Mouse (Mus musculus): ENCODE data around the gene Gpr161.

Gpr161 gene

GRCm38 (mm10) chr1:165295489-165295888 is at the start of gene Gpr161:
Gene Gpr161, plus strand, starts transcription at chr1:165295789.
- DNase-seq (ENCODE audit: low read depth, low spot score), result no peak

DNA sequence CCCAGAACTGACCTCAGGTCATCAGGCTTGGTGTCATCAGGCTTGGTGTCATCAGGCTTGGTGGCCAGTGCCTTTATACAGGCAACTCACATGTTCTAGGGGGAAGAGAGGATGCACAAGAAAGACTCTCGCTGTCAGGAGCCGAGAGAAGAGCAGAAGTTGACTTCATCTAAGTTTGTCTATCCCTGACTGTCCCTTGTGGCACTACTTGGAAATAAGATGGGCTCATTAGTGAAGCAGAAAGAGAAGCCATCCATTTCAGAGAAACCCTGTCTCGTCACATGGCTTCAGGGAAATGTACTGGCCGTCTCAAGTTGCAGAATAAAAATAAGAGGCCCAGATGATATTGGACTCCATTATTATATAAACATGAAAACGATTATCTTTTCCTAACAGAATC is 49.0 kb upstream of the Gpr161 start:
- DNase-seq (ENCODE audit: low read depth, low spot score), result no peak

- DNase-seq (ENCODE audit: low read depth, low spot score), result no peak
These were observed 48.5 kb upstream of the Gpr161 start for GRCm38 (mm10) chr1:165247085-165247484.

DNA sequence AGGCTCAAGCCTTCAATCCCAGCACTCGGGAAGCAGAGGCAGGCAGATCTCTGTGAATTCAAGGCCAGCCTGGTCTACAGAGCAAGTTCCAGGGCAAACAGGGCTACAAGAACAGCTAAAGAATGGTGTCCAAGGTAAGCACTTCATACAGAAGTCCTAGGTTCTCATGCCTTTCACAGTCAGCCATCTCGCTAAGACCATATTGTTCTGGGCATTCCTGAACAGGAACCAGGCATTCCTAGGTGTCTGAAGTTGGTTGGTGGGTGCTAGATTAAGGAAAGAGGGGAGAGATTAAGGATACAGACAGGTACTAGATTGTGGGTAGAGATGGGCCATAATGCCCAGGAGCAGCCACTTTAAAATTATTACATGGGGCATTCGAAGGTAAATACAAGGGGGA is 47.8 kb upstream of the Gpr161 start:
- no peak for DNase-seq (ENCODE audit: low read depth, low spot score)

- DNase-seq (ENCODE audit: low read depth, low spot score), result no peak
These were observed 46.7 kb upstream of the Gpr161 start for GRCm38 (mm10) chr1:165248842-165249241.

GRCm38 (mm10) chr1:165250546-165250945 is 45.0 kb upstream of the Gpr161 start:
- DNase-seq (ENCODE audit: low read depth, low spot score), result no peak

DNA sequence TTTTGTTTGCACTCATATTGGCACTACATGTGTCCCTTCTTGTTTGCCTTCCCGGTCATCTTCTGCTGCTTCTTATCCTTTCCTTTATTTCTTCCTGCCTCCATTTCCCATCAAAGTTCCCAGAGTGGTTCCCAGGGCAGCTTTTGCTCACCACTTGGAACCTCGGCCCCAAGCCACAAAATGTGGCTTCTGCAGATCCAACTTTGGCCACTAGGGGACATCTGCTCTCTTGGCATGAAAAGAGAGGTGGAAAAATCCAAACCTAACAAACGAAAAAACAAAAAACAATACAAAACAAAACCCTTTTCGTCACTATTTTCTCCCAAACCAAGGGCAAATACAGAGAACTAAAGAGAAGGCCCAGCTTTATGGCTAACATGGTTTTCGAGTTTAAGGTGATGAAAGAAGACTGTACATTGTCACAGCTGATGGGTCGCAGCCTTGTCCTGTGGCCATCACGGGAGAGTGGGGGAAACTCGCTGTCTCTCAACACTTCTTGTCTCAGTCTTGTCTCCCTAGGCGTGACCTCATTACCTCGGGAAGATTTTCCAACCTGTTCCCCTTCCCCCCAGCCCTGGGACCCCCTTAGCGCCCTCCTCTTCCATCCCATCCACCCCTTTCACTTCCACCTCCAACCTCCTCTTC is 43.4 kb upstream of the Gpr161 start:
- DNase-seq (ENCODE audit: low read depth, low spot score), result peak; percentile 33

GRCm38 (mm10) chr1:165274946-165275345 is 20.6 kb upstream of the Gpr161 start:
- no peak for DNase-seq (ENCODE audit: low read depth, low spot score)

DNA sequence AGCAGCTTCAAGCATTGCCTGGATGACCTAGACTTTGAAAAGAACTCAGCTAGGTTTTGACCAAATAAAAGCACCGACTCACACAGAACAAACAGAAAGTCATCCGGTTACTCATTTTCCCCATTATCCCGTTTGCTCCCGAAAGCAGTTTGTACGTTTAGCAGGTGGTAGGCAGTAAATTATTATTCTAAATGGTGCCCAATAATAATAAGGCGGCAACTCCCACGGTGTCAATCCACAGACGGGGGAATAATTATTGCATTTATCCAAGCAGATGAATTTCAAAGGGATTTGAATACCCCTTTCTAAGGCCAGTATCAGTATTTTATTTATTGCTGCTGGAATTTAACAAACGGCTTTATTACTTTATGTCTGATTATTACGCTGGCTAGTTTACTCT is 14.8 kb upstream of the Gpr161 start:
- DNase-seq (ENCODE audit: low read depth, low spot score), result no peak

- DNase-seq (ENCODE audit: low read depth, low spot score), result no peak
These were observed 14.0 kb upstream of the Gpr161 start for GRCm38 (mm10) chr1:165281351-165282221.

GRCm38 (mm10) chr1:165282222-165282966 is 13.2 kb upstream of the Gpr161 start:
- no peak for DNase-seq (ENCODE audit: low read depth, low spot score)

GRCm38 (mm10) chr1:165282967-165283345 is 12.6 kb upstream of the Gpr161 start:
- DNase-seq (ENCODE audit: low read depth, low spot score), result no peak

DNA sequence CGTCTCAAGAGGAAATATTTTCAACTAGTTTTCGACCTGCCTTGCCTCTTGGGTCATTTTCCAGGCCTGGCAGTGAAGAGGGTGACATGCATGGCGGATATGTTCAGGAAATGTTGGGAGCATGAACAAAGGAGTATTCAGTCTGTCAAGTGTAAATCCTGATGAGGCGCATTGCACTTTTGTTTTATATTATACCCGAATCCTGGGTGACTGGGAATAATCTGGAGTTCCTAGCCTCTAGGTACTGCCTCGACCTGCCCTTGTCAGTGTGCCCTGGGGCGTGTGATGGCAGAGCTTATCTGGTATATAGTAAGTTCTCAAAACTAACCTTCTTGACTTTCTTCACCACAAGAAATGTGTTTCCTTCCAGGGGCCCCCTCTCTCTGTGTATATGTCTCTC is 11.5 kb upstream of the Gpr161 start:
- DNase-seq (ENCODE audit: low read depth, low spot score), result no peak

DNA sequence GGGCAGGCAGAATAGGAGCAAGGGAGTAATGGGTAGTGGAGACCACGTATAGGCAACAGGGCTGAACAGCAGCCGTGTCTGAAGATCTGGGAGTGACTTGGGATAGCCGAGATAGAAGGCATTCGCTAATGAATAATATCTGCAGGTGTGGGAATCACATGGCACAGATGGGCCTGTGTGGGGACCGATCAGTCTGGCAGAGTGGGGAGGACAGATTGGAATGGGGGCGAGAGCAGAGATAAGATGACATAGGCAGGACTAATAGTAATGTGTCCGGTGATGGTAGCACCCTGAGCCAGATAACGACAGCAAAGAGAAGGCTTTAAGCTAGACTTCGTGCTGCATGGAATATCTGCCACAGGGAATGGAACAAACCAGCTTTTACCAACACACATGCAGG is 7.4 kb upstream of the Gpr161 start:
- no peak for DNase-seq (ENCODE audit: low read depth, low spot score)

DNA sequence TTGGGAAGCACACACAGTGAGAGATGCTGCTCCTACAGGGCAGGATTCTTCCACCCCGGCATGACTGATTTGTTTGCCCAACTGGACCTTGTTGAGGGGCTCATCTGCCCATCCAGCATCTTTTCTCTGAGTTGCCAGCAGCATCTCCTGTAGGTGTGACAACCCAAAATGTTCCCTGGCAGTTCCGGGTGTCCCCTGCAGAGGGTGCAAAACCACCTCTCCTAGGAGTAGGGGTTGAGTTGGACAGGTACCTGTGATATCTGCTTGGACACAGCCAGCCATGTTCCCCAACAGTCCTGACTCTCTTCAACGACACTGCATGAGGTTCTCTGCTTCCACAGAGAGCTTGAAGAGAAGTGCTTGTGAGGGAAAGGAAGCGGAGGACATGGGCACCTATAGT is 5.8 kb upstream of the Gpr161 start:
- no peak for DNase-seq (ENCODE audit: low read depth, low spot score)

- no peak for DNase-seq (ENCODE audit: low read depth, low spot score)
These were observed 4.0 kb upstream of the Gpr161 start for GRCm38 (mm10) chr1:165291606-165292005.

- no peak for DNase-seq (ENCODE audit: low read depth, low spot score)
These were observed 5.5 kb downstream of the Gpr161 start for GRCm38 (mm10) chr1:165301108-165301507.

DNA sequence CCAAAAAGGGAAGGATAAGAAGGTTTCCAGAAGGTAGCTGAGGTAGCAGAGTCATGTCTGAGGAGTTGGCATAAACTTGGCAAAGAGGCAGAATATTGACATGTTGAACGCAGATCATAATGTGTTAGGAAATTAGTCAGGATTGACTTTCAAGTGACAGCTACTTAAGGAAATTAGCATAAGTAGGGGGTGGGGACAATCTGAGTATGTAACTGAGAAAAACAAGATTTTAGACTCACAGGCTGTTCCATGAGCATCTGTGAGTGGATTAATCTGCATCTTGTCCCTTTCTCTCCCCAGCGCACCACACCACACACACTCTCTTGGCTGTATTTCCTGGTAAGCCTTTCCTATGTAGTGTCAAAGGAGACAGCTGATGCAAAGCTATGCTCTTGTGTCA is 6.0 kb downstream of the Gpr161 start:
- DNase-seq (ENCODE audit: low read depth, low spot score), result no peak

DNA sequence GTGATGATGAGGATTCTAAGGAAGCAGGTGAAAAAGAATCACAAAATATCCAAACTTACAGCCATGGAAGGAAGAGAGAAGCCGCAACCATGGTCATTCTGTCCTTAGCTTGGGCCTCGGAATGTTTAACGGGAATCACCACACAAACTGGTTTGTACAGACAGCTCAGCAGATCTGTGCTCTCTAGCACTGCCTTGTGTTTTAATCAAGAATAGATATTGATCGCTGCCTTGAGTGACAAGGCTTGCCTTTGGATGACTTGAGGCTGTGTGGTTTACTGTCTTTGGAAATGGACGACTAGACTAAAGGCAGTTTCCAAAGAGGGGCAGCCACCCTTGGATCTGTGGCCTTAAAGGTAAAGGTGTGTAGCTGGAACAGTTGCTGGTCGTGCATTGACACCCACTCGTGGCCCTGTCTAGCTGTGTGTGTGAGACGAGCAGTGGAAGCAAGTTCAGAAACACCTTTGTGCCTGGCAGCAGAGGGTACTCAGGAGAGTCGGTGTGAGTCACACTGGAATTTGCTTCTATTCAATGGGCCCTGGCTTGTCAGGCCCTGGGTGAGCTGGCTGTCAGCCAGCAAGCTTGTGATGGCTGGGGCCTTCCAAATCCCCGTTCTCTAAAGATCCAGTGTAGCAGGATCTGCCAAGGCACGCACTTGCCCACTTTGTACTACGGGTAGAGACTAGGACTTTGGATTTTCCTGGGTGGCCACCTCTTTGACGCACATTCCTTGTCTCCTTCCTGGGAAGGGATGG is 7.0 kb downstream of the Gpr161 start:
- no peak for DNase-seq (ENCODE audit: low read depth, low spot score)

DNA sequence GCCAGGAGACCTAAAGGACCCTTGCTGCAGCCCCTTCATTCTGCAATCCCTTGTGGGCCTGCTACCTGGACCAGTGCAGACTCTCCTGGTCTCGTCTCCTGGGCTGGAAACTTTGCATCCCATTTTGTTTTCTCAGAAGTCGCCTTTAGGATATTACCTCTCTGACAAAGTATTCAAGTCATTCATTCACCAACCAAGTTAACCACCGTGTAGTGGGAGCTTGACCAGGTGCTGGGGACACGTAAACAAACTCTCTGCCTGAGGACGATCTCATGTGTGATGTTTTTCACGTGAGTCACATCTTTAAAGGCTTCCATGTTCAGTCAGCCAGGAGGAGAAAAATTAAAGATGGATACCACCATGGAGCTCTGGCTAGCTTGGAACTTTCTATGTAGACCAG is 7.6 kb downstream of the Gpr161 start:
- DNase-seq (ENCODE audit: low read depth, low spot score), result no peak

- no peak for DNase-seq (ENCODE audit: low read depth, low spot score)
These were observed 8.8 kb downstream of the Gpr161 start for GRCm38 (mm10) chr1:165304341-165304740.

DNA sequence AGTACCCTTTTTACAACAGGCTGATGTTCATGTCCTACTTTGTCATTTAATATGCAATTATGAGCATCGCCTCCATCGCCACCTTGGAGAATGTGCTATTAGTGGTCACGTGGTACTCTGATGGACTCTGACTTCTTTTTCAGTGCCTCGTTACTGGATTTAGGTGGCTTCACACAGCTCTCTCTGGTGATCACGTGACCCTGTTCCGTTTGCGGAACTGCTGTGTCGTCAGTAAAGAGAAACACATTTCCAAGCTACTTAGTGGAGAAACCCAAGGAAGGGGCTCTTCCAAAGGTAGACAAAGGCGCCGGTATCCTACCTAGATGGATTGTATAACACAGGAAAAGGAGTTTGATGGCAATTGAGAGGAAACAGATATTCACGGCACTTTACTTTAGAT is 12.6 kb downstream of the Gpr161 start:
- DNase-seq (ENCODE audit: low read depth, low spot score), result no peak

Measured in c-Kit-negative CD71-positive TER-119-positive erythroid progenitor cells, embryonic 14.5 days (primary cell).